Mouse (Mus musculus) heart, embryonic 15.5 days (tissue): ENCODE results near the gene Ppa1. TPM values are rescaled to one million over a fixed set of nuclear protein-coding genes. Genes with fewer than 3 reads are reported as not detected.
A peak's percentile ranks its signal among the peaks of the same experiment; 100 is the strongest.

Experiments used
- ATAC-seq: fragments of 200-750 bp; cut with Nextera tagmentation; replicated peaks from 2 replicates; pipeline ENCODE4 v1.8.0; 2017; ENCODE audit warnings: low read depth, moderate TSS enrichment; ENCODE audit not compliant: insufficient number of reproducible peaks, insufficient read depth, low FRiP score
- H3K27ac ChIP-seq: fragments of 300-500 bp; sonication (generic); 2 replicates; pipeline ENCODE4 v1.5.1; 2015; ENCODE audit warnings: mild to moderate bottlenecking, inconsistent platforms
- H3K27me3 ChIP-seq: fragments of 300-500 bp; sonication (generic); 2 replicates; pipeline ENCODE4 v1.6.1; 2015; ENCODE audit warnings: inconsistent platforms
- H3K36me3 ChIP-seq: fragments of 300-500 bp; sonication (generic); 2 replicates; pipeline ENCODE4 v1.6.1; 2015; ENCODE audit warnings: mild to moderate bottlenecking, inconsistent platforms
- H3K4me1 ChIP-seq: fragments of 300-500 bp; sonication (generic); replicated peaks from 2 replicates; pipeline ENCODE4 v1.6.1; 2015; ENCODE audit warnings: inconsistent platforms
- H3K4me2 ChIP-seq: fragments of 300-500 bp; sonication (generic); 2 replicates; pipeline ENCODE4 v1.6.1; 2015; ENCODE audit warnings: inconsistent platforms, mild to moderate bottlenecking, moderate library complexity
- H3K4me3 ChIP-seq: fragments of 300-500 bp; sonication (generic); 2 replicates; pipeline ENCODE4 v1.5.1; 2015; ENCODE audit warnings: mild to moderate bottlenecking, inconsistent platforms
- H3K9ac ChIP-seq: fragments of 300-500 bp; sonication (generic); 2 replicates; pipeline ENCODE4 v1.6.1; 2015; ENCODE audit warnings: mild to moderate bottlenecking, inconsistent platforms
- H3K9me3 ChIP-seq: fragments of 300-500 bp; sonication (generic); replicated peaks from 2 replicates; pipeline ENCODE4 v1.6.1; 2016; ENCODE audit warnings: inconsistent platforms
- WGBS: fragments of 180-500 bp; shearing (Covaris S2); methylation state at CpG from one replicate; pipeline ENCODE4 v1.1.7; 2015; ENCODE audit warnings: mixed read lengths; 5-methylcytosine and 5-hydroxymethylcytosine counted together
- polyA plus RNA-seq: library from polyadenylated mRNA; unstranded; fragments of >200 nt; fragmentation: Nextera tagmentation; extraction: Ambion mirVana; gene quantifications from 2 replicates; pipeline ENCODE4 v1.2.1, GENCODE M21; 2015

The Ppa1 gene
- polyA plus RNA-seq, 1 experiment from 2014 or later, result 84.9 TPM

- Histone ChIP-seq H3K9me3 (no peaks in the 10 kb centered on the region), H3K27me3 (no peaks in the 10 kb centered on the region), H3K27ac (no peak overlapping the region), H3K4me2 (no peak overlapping the region), H3K36me3 (peaks cover 58% of the 10 kb centered on the region), H3K4me1 (no peaks in the 10 kb centered on the region), H3K4me3 (no peak overlapping the region), H3K9ac (no peak overlapping the region)
- no peak for ATAC-seq
Observed at GRCm38 (mm10) chr10:61669896-61670295, 21.5 kb downstream of the Ppa1 start.

GRCm38 (mm10) chr10:61670758-61671157 is 22.4 kb downstream of the Ppa1 start:
- Histone ChIP-seq H3K4me2 (no peak overlapping the region), H3K9me3 (no peaks in the 10 kb centered on the region), H3K27me3 (no peaks in the 10 kb centered on the region), H3K4me3 (no peak overlapping the region), H3K9ac (no peak overlapping the region), H3K4me1 (no peaks in the 10 kb centered on the region), H3K36me3 (peaks cover 60% of the 10 kb centered on the region), H3K27ac (no peak overlapping the region)
- WGBS, result 95% methylated on average over 3 of the region's 3 CpGs
- ATAC-seq, result no peak

GRCm38 (mm10) chr10:61675935-61676334 is 27.6 kb downstream of the Ppa1 start:
- Histone ChIP-seq H3K27me3 (no peaks in the 10 kb centered on the region), H3K4me3 (no peak overlapping the region), H3K4me2 (no peak overlapping the region), H3K27ac (no peak overlapping the region), H3K9ac (no peak overlapping the region), H3K36me3 (peaks cover 19% of the 10 kb centered on the region), H3K9me3 (no peaks in the 10 kb centered on the region), H3K4me1 (peaks cover 6% of the 10 kb centered on the region)
- no peak for ATAC-seq
- 65% methylated on average over 3 of the region's 3 CpGs for WGBS

- no peaks in the 10 kb centered on the region for H3K27me3 ChIP-seq
- peaks cover 17% of the 10 kb centered on the region for H3K4me1 ChIP-seq
- peak overlapping the region; percentile 69 for H3K9ac ChIP-seq
- no peak for ATAC-seq
- WGBS, result 38% methylated on average over 9 of the region's 9 CpGs
- H3K9me3 ChIP-seq, result no peaks in the 10 kb centered on the region
- H3K4me2 ChIP-seq, result peak overlapping the region; percentile 78
- peaks cover 5% of the 10 kb centered on the region; the same call in 1 of the 2 replicates for H3K36me3 ChIP-seq
- peak overlapping the region; percentile 90 for H3K27ac ChIP-seq
- peak overlapping the region; percentile 80 for H3K4me3 ChIP-seq
Observed at GRCm38 (mm10) chr10:61679545-61679944, 31.2 kb downstream of the Ppa1 start.

DNA sequence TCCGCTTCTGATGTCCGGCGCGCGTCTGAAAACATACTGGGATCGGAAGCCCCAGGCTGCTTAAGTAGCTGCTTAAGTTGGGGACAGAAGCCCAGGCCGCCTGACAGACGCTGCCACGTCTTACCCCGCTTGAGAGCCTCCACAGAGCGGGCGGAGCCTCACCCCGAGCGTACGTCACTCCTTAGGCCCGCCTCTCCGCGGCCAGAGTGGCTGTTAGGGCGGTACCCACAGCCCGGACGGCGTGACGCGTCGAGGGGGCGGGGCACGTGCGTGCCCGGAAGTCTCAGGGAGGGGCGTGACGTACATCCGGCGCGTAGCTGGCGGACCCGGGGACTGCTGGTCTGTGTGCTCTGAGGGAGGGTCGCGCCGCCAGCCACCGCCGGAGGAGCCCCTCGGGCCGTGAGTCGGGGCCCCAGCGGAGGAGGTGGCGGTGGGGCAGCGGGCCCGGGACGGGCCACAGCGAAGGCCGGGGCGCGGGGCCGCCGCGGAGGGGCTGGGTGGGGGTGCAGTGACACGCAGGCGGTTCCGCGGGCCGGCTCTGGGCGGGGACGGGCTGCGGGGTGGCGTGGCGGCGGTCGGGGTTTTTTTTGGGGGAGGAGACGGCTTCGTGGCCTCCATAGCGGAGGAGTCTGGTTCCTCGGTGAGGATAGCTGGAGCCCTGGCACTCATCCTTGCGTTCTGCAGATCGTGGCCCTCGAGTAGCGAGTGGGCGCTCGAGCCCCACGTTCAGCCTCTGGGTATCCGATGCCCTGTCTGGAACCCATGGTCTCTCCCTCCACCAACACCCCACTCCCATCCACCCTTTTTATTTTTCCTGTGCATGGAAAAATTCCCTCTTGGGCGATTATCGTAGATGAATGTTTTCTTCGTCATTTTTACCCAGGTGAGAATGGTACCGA is 31.9 kb downstream of the Ppa1 start, which contains the start of gene Sar1a:
Gene Sar1a (plus strand): TSS at position 285 of the 899 bp plus-strand sequence.
- no peaks in the 10 kb centered on the region for H3K27me3 ChIP-seq
- peak within 1 kb of the TSS; percentile 90 for H3K27ac ChIP-seq
- peak within 1 kb of the TSS; percentile 84 for H3K4me2 ChIP-seq
- 1% methylated on average over 74 of the region's 84 CpGs for WGBS
- H3K9ac ChIP-seq, result peak within 1 kb of the TSS; percentile 96
- ATAC-seq, result peak; percentile 100
- H3K4me3 ChIP-seq, result peak within 1 kb of the TSS; percentile 80
- H3K36me3 ChIP-seq, result peaks cover 8% of the 10 kb centered on the region
- H3K4me1 ChIP-seq, result peaks cover 17% of the 10 kb centered on the region
- no peaks in the 10 kb centered on the region for H3K9me3 ChIP-seq

GRCm38 (mm10) chr10:61689405-61689804 is 41.1 kb downstream of the Ppa1 start:
- Histone ChIP-seq H3K9ac (no peak overlapping the region), H3K4me3 (no peak overlapping the region), H3K27ac (no peak overlapping the region), H3K27me3 (no peaks in the 10 kb centered on the region), H3K36me3 (peaks cover 77% of the 10 kb centered on the region), H3K4me1 (no peaks in the 10 kb centered on the region; the same call in 1 of the 2 replicates), H3K4me2 (no peak overlapping the region), H3K9me3 (no peaks in the 10 kb centered on the region)
- WGBS, result 66% methylated on average over 8 of the region's 8 CpGs
- ATAC-seq, result no peak

GRCm38 (mm10) chr10:61693563-61693962 is 45.2 kb downstream of the Ppa1 start:
- no peaks in the 10 kb centered on the region for H3K27me3 ChIP-seq
- peaks cover 16% of the 10 kb centered on the region for H3K4me1 ChIP-seq
- H3K9ac ChIP-seq, result no peak overlapping the region
- peaks cover 41% of the 10 kb centered on the region for H3K36me3 ChIP-seq
- no peak overlapping the region for H3K27ac ChIP-seq
- WGBS, result 60% methylated on average over 4 of the region's 4 CpGs
- H3K4me3 ChIP-seq, result no peak overlapping the region
- no peaks in the 10 kb centered on the region for H3K9me3 ChIP-seq
- no peak overlapping the region for H3K4me2 ChIP-seq
- ATAC-seq, result no peak

DNA sequence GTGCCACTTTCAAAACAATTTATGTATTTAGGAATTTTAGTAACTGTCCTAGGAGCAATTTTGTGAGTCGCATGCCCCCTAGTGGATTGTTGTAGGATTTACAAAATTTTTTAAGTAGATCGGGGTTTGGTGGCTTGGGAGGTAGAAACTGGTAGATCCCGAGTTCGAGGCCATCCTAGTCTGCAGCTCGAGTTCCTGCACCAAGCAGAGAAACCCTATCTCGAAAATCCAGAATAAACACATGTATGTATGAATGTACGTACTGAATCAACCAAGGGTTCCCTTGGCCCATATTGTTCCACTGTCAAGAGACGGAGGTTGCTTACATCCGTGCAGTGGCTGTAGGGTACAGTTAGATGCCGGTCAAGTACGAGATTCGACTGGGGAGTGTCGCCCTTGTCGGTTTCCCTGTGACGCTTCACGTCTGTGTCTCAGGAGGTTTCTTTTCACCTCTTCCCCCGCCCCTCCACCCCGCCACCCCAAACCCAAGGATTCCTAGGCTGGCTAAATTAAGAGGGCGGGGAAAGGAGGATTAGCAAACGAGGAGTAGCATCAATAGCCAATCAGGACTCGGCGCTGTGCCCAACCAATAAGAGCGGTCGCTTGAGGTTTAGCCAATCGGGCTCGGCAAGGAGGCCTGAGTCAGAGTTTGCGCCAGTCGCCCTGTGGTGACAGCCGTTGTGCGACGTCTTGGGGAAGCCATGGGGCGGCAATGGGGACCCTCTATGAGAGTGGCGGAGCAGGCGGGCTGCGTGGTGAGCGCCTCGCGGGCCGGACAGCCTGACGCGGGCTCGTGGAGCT is 46.7 kb downstream of the Ppa1 start, which contains the start of gene Tysnd1:
Gene Tysnd1 (plus strand): TSS at position 645 of the 801 bp plus-strand sequence.
- H3K27ac ChIP-seq, result peak within 1 kb of the TSS; percentile 60
- H3K9me3 ChIP-seq, result no peaks in the 10 kb centered on the region
- peak; percentile 92 for ATAC-seq
- peaks cover 16% of the 10 kb centered on the region for H3K4me1 ChIP-seq
- peak within 1 kb of the TSS; percentile 83 for H3K9ac ChIP-seq
- H3K4me2 ChIP-seq, result peak within 1 kb of the TSS; percentile 100
- under 1% methylated on average over 42 of the region's 42 CpGs for WGBS
- H3K27me3 ChIP-seq, result no peaks in the 10 kb centered on the region
- H3K4me3 ChIP-seq, result peak within 1 kb of the TSS; percentile 84
- H3K36me3 ChIP-seq, result peaks cover 34% of the 10 kb centered on the region

DNA sequence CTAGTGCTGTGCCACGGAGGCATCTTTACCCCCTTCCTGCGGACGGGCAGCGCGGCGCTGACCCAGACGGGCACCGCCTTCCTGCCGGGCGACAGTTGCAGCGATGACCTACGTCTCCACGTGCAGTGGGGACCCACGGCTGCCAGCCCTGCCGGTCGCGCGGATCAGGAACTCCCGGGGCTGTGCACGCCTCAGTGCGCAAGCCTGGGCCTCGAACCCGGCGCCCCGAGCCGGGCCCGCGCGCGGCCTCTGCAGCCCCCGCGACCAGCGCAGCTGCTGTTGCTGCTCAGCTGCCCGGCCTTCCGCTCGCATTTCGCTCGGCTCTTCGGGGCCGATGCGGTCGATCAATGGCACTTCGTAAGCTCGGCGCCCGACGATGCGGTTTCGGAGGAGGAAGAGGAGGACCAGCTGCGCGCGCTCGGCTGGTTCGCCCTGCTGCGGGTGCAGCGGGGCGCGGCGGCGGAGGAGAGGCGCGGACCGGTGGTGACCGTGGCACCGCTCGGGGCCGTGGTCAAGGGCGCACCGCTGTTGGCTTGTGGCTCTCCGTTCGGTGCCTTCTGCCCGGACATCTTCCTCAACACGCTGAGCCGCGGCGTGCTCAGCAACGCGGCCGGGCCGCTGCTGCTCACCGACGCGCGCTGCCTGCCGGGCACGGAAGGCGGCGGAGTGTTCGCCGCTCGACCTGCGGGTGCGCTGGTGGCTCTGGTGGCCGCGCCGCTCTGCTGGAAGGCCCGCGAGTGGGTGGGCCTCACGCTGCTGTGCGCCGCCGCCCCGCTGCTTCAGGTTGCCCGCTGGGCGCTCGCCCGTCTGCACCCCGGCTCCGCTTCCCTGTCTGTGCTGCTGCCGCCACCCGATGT is 47.6 kb downstream of the Ppa1 start:
- H3K36me3 ChIP-seq, result peaks cover 29% of the 10 kb centered on the region
- H3K27me3 ChIP-seq, result no peaks in the 10 kb centered on the region

DNA sequence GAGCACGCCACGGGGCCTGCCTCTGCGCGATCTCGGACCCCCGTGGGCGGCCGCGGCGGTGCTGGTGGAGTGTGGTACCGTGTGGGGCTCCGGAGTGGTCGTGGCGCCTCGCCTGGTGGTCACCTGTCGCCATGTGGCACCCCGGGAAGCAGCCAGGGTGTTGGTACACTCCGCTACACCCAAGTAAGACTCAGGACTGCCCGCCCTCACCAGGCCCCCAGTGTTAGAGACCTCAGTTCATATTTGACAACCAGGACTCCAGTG is 48.1 kb downstream of the Ppa1 start:
- ATAC-seq, result no peak
- no peaks in the 10 kb centered on the region for H3K27me3 ChIP-seq
- 10% methylated on average over 19 of the region's 19 CpGs for WGBS
- H3K4me3 ChIP-seq, result peak overlapping the region; percentile 84
- H3K27ac ChIP-seq, result no peak overlapping the region
- H3K4me2 ChIP-seq, result peak overlapping the region; percentile 100
- H3K36me3 ChIP-seq, result peaks cover 27% of the 10 kb centered on the region
- peak overlapping the region; percentile 83 for H3K9ac ChIP-seq
- peaks cover 16% of the 10 kb centered on the region for H3K4me1 ChIP-seq
- H3K9me3 ChIP-seq, result no peaks in the 10 kb centered on the region

More for the DNA sequence above, 47.6 kb downstream of the Ppa1 start:
- H3K27ac ChIP-seq, result peak overlapping the region; percentile 60
- peak overlapping the region; percentile 83 for H3K9ac ChIP-seq
- H3K4me1 ChIP-seq, result peaks cover 16% of the 10 kb centered on the region
- ATAC-seq, result peak; percentile 28
- H3K9me3 ChIP-seq, result no peaks in the 10 kb centered on the region
- peak overlapping the region; percentile 100 for H3K4me2 ChIP-seq
- peak overlapping the region; percentile 84 for H3K4me3 ChIP-seq
- under 1% methylated on average over 107 of the region's 111 CpGs for WGBS

DNA sequence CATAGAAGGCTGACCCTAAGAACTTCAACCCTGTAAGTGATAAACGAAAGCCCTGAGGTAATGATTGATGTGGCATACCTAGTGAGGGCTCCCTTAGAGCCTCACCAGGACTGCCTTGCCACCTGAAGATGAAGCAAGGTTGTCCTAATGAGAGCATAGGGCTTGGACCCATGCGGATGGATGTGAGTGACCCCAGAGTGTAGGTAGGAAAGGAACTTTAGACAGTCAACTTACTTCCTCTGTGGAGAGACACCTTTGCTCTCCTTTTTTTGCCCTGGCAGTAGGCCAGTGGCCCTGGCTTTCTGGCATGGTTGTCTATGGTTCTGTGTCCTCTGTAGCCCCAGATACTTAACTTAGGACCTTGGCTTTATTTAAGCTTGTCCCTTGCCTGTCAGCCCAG is 48.7 kb downstream of the Ppa1 start:
- peak overlapping the region; percentile 83 for H3K9ac ChIP-seq
- peaks cover 16% of the 10 kb centered on the region for H3K4me1 ChIP-seq
- 74% methylated on average over 2 of the region's 2 CpGs for WGBS
- H3K36me3 ChIP-seq, result peaks cover 28% of the 10 kb centered on the region
- peak overlapping the region; percentile 100 for H3K4me2 ChIP-seq
- H3K4me3 ChIP-seq, result peak overlapping the region; percentile 84
- no peaks in the 10 kb centered on the region for H3K9me3 ChIP-seq
- H3K27me3 ChIP-seq, result no peaks in the 10 kb centered on the region
- H3K27ac ChIP-seq, result no peak overlapping the region
- no peak for ATAC-seq
